Mouse (Mus musculus) c-Kit-positive CD71-positive TER-119-negative erythroid progenitor cells, embryonic 14.5 days (primary cell): ENCODE measurements at regions not wholly inside any gene's neighbourhood (a gene's known extent, or its start where the extent isn't known, plus 50 kb on each side); places are given as distances from the start of the nearest gene placed in this dataset.

Experiments used
- DNase-seq: peaks from one replicate; pipeline ENCODE4 v3.0.0-alpha.2; 2013; ENCODE audit warnings: low read depth

DNA sequence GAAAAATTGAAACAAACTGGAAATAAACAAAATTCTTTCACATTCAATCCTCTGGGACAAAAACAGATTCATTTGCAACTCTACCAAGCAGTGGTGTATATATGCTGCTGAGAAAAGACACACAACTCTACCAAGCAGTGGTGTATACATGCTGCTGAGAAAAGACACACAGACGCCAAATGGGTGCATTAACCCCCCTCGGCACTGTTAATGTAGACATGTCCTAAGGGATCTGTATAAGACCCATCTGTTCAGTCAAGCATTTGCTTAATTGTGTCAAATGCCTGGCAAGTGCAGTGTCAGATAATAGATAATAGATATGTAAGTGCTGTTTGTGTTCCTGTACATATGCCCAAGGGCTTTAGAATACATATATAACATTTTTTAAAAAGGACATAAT is 1035.2 kb upstream of the B3galt2 start:
- no peak for DNase-seq

DNA sequence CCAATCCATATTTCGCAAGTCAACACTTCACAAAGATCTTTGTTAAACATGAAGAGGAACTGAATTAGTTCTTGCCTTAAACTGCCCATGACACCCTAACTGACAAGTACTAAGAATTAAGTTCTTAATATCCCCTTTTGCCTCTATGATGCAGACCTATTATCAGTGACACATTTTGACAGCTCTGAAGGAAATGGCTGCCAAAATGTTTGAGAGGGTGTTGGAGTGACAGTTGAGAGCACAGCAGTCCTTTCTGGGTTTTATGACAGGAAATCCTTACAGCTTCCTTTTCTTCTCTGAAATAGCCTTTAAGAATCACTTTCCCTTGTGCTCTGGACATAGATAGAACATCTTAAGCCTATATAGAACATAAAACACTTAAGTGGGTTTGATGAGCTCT is 1034.4 kb upstream of the B3galt2 start:
- DNase-seq, result no peak

GRCm38 (mm10) chr1:142621464-142621863 is 1019.0 kb upstream of the B3galt2 start:
- DNase-seq, result no peak

- no peak for DNase-seq
Measured at GRCm38 (mm10) chr1:142624303-142624702, 1016.2 kb upstream of the B3galt2 start.

- no peak for DNase-seq
Measured at GRCm38 (mm10) chr1:142655289-142655688, 985.2 kb upstream of the B3galt2 start.

- DNase-seq, result no peak
Measured at GRCm38 (mm10) chr1:142665262-142665661, 975.2 kb upstream of the B3galt2 start.

DNA sequence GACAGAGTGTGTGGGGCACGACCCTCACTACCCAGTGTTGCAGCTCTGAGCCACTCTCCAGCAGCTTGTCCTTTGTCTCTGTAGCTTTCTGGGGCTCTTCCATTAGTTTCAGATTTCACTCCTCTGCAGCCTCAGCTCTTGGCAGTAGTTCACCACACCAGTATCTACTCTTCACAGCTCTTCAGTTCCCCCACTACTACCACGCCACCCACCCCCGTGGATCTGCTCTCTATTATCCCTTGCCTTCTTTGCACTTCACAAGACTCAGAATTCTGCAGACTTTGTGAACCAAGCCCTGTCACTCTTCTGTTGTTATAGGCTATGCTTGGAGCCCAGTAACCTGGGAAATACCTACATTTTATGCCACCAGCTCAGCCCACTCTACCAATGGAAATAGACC is 960.5 kb upstream of the B3galt2 start:
- no peak for DNase-seq

- no peak for DNase-seq
Measured at GRCm38 (mm10) chr1:142688828-142689227, 951.6 kb upstream of the B3galt2 start.

GRCm38 (mm10) chr1:142695179-142695578 is 945.3 kb upstream of the B3galt2 start:
- no peak for DNase-seq

DNA sequence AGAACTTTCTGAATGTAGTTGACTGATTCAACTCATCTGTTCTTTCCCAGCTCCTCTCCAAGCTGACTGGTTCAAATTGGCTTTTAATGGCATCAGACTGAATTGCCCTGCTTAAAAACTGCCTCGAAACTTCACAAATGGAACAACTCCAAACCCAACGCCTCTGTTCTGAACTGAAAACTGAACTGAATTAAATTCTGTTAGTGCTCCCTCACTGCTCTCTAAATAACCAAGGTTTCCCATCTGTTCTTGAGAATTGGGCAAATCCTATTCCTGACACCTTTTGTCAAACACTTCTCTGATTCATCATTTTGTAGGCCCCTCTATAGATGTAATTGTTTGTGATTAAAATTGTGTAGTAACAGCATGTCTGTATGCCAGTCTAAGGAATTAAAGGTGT is 932.2 kb upstream of the B3galt2 start:
- no peak for DNase-seq

GRCm38 (mm10) chr1:142730259-142730658 is 910.2 kb upstream of the B3galt2 start:
- DNase-seq, result no peak

- DNase-seq, result no peak
Measured at GRCm38 (mm10) chr1:142734108-142734507, 906.4 kb upstream of the B3galt2 start.

GRCm38 (mm10) chr1:142738376-142738775 is 902.1 kb upstream of the B3galt2 start:
- DNase-seq, result no peak

DNA sequence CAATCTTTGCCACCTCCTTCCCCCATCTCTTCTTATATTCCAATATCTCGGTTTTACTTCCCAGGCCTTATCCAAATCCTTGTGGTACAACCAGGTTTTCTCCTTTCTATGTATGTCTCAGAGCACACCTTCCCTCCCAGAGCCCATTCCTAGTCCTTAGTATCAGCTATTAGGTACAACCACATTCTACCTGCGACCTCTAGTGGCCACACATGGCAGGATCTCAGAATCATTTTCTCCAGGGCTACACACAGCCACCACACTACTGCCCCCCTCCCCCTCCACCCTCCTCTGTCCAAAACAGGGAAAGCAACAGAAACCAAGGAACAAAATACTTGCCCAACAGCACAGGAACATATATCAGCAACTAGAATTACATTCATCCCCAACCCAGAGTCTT is 898.2 kb upstream of the B3galt2 start:
- DNase-seq, result peak; percentile 11

DNA sequence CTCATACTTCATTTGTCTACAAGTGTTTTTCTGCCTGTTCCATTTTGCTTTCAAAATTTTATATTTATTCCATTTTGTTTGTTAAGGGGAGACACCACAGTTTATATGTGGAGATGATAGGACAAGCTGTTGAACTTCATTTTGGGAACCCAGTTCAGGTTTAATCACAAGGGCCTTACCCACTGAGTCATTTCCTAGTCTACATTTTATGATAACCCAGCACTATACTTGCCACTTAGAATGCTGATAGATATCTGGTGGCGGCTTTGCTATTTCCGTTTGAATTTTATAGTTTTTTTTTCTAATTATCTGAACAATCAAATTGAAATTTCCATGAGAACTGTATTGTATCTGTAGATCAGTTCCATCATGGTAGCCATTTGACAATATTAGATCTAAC is 869.5 kb upstream of the B3galt2 start:
- no peak for DNase-seq
